Mouse (Mus musculus) c-Kit-negative CD71-positive TER-119-positive erythroid progenitor cells, embryonic 14.5 days (primary cell): ENCODE measurements around the gene Cyb5r2.

ENCODE experiments used
- DNase-seq: peaks from one replicate; pipeline ENCODE4 v3.0.0-alpha.2; 2013; ENCODE audit warnings: low read depth, low spot score

Cyb5r2 gene

DNA sequence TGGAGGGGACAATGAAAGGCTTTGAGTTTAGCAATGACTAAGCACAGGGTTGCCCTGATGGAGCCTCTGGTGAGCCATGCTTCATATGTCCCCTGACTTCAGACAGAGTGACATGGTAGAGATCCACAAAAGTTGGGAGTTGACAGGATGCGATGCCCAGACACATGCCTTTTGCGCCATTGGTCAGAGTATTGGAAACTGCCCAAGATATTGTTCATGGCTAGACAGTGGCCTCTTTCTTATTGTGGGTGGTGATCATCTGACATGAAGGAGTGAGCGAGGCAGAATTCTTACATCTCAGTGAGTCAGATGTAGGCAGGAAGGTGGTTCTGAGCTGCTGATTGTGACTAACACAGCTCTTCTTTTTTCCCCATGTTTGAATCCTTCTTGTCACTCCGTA is 35.3 kb downstream of the Cyb5r2 start:
- no peak for DNase-seq

DNA sequence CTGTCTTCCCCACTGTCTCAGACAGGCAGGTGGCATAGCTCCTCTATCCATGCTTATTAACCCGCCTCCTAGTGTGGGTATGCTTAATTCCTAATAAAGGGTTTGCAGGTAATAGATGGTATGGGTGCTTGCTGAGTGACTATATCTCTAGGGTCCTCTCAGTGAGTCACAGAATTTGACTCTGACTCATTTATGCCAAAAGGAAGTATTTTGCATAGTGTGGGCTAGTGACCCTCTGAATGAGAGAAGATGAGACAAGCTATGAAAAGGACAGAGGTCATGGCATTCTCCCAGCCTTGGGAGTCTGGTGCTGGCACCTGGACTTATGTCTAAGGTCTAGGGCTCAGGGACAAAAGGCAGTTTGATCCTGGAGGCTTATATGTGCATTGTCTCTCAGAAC is 37.1 kb downstream of the Cyb5r2 start:
- no peak for DNase-seq

DNA sequence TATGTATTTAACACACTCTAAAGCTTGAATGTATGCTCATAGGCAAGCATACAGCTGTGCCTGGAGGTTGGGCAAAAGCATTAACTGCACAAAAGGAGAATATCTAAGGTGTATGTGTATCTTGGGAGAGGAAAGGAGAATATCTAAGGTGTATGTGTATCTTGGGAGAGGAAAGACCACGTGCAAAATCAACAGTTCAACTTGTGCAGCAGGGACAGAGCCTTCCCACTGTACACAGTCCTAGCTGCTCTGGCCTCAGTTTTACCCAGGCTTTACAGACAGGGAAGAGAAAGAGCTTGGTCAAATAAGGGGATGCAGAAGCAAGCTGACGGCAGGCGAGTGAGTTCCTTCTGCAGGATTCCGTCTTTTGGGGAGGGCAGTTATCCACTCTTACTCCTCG is 43.8 kb downstream of the Cyb5r2 start:
- no peak for DNase-seq

DNA sequence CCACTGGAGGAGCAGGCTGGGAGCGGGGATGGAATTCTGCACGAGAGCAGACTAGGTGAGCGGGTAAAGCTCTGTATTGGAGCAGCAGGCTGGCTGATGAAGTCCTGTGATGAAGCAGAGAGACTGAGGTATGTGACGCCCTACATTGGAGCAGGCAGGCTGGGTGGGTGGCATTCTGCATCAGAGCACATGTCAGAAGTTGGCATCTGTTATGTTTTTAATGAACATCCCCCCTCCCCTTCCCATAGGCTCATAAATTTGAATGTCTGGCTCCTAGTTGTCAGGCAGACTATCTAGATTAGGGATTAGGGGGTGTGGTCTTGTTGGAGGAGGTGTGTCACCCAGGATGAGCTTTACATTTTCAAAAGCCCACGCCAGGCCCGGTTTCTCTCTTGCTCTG is 45.1 kb downstream of the Cyb5r2 start:
- no peak for DNase-seq

DNA sequence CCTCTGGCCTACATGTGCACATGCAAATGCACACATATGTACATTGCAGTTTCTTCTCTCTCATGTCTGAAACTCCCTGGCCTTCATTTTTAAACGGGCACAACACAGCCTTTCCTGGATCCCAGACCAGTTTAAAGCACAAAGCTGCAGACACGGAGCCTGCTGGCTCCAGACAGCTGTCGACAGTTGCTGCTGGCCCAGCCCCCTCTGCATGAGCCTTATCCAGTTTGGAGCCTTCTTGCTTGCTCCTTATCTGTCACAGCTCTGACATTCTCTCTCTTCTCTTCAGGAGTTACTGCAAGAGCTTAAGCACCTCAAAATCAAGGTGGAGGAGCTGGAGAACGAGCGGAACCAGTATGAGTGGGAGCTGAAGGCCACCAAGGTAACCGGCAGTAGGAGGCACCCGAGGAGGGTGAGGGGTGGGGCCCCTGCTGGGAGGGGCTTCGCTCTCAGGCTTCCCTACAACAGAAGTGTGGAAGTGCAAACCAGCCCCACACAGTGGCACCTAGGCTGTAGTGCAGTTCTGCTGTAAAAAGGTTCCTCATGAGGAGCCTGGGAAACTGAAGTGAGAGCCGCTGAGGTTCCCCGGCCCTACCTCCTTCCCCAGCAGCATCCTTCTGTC is 49.2 kb downstream of the Cyb5r2 start:
- DNase-seq = no peak

DNA sequence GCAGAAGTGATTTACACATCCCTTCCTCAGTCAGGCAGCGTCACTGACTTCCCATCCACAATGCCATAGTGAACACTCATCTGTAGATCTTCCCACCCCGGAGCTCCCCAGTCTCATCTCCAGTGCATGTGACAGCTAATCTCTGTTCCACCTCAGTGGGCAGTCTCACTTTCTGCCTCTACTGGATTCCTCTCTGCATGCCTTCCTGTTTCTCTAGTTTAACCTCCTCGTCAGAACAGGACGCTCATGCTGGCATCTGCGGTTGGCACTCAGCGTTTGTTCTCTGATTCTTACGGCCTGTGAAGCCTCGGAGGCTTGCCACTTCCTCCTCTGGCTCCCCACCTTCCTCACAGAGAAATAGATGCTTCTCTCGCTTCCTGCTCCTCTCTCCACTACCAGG is 50.2 kb downstream of the Cyb5r2 start:
- no peak for DNase-seq

DNA sequence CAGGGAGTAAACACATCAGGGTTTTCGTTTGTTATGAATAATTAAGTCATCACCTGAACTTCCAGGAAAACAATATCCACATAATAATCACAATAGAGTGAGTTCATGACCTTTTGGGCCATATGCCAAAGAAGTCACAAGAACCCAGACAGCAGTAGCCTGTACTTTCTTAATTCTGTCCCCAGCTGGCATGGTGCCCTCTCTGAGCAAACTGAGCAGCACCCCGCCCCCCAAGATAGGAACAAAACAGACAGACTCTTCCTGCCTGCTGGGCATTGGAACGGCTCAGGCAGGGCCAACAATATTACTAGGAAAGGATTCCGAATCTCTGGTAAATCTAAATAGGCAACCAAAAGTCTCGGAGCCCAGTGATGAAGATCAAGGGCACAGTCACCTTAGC is 51.9 kb downstream of the Cyb5r2 start:
- no peak for DNase-seq

DNA sequence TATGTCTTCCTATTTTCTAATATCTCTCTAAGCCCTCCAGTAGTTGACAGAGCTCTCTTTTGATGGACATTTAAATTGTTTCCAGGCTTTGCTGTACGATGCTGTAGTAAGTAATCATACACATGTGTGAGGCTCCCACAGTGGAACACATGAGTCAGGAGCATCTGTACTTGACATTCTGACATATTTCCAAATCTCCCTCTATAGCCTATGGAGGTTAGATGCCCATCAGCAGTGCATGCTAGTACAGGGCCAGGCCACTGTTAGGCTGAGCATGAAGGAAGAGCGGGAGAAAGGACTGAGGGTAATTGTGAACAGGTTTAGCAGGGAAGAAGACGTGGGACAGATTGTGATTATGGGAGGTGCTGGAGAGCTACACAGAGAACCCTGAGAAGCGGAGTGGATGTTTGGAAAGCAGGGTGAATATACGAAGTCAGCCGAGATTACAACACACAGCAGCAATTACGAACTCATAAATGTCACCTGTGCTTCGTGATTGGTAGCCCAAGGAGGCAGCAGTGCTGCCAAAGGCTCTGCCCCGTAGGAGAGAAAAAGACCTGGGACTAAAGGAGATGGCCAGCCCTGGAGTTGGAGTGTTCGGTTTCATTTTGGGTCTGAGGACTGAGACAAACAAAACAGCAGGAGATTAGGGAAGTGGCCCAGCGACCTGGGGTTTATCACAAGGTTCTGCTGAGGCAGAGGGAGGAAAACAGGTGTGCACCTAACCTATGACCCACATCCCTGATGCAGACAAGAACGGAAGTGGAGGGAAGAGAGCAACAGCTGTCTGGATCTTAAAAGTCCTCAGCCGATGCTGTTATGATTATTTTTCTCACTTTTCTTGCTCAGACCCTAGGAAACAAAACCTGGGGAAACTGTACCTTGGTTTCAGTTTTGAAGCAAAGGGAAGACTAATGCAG is 55.1 kb downstream of the Cyb5r2 start:
- no peak for DNase-seq

DNA sequence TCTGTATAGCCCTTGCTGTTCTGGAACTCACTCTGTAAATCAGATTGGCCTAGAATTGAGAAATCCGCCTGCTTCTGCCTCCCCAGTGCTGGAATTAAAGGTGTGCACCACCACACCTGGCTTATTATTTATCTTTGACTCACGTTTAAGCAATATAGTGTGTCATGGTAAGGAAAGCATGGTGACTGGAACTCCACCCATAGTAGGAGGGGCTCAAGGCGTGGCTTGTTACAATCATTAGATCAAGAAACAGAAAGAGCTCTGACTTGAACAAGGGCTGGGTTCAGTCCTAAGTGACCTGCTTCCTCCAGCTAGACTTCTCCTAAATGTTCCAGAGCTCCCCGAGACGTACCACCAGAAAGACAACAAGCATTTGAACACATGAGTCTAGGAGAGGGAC is 57.2 kb downstream of the Cyb5r2 start:
- no peak for DNase-seq

DNA sequence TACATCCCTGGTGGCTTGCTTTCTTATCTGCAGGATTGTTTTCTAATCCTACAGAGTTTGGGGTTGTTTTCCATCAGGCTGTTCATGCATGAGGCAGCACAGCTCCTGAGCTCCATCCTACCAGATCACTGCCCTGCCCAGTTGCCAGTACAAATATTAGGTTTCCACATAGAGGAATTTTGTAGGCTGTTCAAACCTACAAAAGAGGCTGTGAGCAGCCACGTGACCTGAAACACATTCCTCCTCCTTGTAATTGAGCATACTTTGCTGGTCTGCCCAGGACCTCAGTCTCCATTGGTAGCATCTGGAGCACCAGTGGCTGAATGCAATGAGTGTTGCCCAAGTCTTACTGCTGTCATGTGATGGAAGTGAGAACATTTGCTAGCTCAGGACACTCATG is 57.9 kb downstream of the Cyb5r2 start:
- DNase-seq = no peak
